Mouse (Mus musculus) Patski (cell line): ENCODE results near the gene Slc30a2. TPM values are rescaled to one million over a fixed set of nuclear protein-coding genes. Genes with fewer than 3 reads are reported as not detected.

Experiments
- ATAC-seq: fragments of 100-300 bp; one replicate; pipeline ENCODE4 v1.8.0; 2021
- CTCF ChIA-PET: fragments of 350-600 bp; sonication (Branson Sonifier 250); formaldehyde crosslinking; loops from one replicate; lab custom pipeline; 2022; ENCODE audit warnings: inconsistent platforms; lab: Charles Lee
- POLR2A ChIA-PET: fragments of 350-600 bp; sonication (Branson Sonifier 250); formaldehyde crosslinking; loops from one replicate; lab custom pipeline; 2022; ENCODE audit warnings: antibody characterized with exemption, inconsistent platforms; lab: Charles Lee
- DNase-seq: peaks from one replicate; pipeline ENCODE4 v3.0.0-alpha.2; 2011; ENCODE audit warnings: low read depth, low spot score
- H3K27me3 ChIP-seq: fragments of 371-371 bp; one replicate; pipeline ENCODE4 v1.5.1; 2021
- CTCF ChIP-seq: fragments of 100-300 bp; IDR thresholded peaks from one replicate; pipeline ENCODE4 v1.5.1; 2021
- in situ Hi-C: fragments of 300-500 bp; cut with MboI; formaldehyde crosslinking; loops from 3 replicates; pipeline ENCODE4 v1.11.1; 2018; ENCODE audit warnings: low pct_unique_long_range_greater_than_20kb, mixed read lengths
- polyA plus RNA-seq: library from polyadenylated mRNA; unstranded; gene quantifications from one replicate; pipeline ENCODE4 v1.2.3, GENCODE M21; 2021

The Slc30a2 gene
- polyA plus RNA-seq, 1 experiment from 2014 or later = not detected

- in situ Hi-C loops = no loop called here
Measured at GRCm38 (mm10) chr4:134306963-134307362, 36.0 kb upstream of the Slc30a2 start.

GRCm38 (mm10) chr4:134307367-134308072 lies 35.5 kb upstream of the Slc30a2 start:
- H3K27me3 ChIP-seq = no peaks in the 10 kb centered on the region
- ATAC-seq (no peak), DNase-seq (no peak)
- no peak for TF ChIP-seq CTCF
- ChIA-PET POLR2A (interaction anchor here (0.6 to 0.8 kb wide), 2 partner anchors 78 to 94 kb away, joined by 3 to 8 read pairs; no protein-coding TSS in a partner anchor), CTCF (interaction anchor here (1.1 kb wide), 1 partner anchor 50 kb away, joined by 3 read pairs; no protein-coding TSS in a partner anchor)
- in situ Hi-C loops = no loop called here

More at GRCm38 (mm10) chr4:134306963-134307362, 36.0 kb upstream of the Slc30a2 start:
- ATAC-seq = no peak
- no peak for DNase-seq
- no peaks in the 10 kb centered on the region for H3K27me3 ChIP-seq
- no peak for TF ChIP-seq CTCF
- POLR2A ChIA-PET = interaction anchor here (0.8 kb wide), 1 partner anchor 77 kb away, joined by 8 read pairs; no protein-coding TSS in a partner anchor
- CTCF ChIA-PET = interaction anchor here (1.1 kb wide), 1 partner anchor 50 kb away, joined by 3 read pairs; no protein-coding TSS in a partner anchor

- DNase-seq (no peak), ATAC-seq (no peak)
- in situ Hi-C loops = no loop called here
- TF ChIP-seq CTCF = no peak
- ChIA-PET CTCF (no interaction called here), POLR2A (no interaction called here)
- H3K27me3 ChIP-seq = no peaks in the 10 kb centered on the region
Measured at GRCm38 (mm10) chr4:134310106-134310505, 32.9 kb upstream of the Slc30a2 start.

GRCm38 (mm10) chr4:134310656-134311055 lies 32.3 kb upstream of the Slc30a2 start:
- in situ Hi-C loops = no loop called here
- CTCF ChIA-PET = interaction anchor here (1.3 kb wide), 1 partner anchor 46 kb away, joined by 3 read pairs; no protein-coding TSS in a partner anchor
- no peaks in the 10 kb centered on the region for H3K27me3 ChIP-seq
- no peak for ATAC-seq
- POLR2A ChIA-PET = no interaction called here
- no peak for DNase-seq
- TF ChIP-seq CTCF = no peak

GRCm38 (mm10) chr4:134311784-134312183 lies 31.2 kb upstream of the Slc30a2 start:
- DNase-seq (no peak), ATAC-seq (no peak)
- no peaks in the 10 kb centered on the region for H3K27me3 ChIP-seq
- CTCF ChIA-PET = interaction anchor here (1.3 kb wide), 1 partner anchor 44 kb away, joined by 3 read pairs; no protein-coding TSS in a partner anchor
- POLR2A ChIA-PET = no interaction called here
- no peak for TF ChIP-seq CTCF
- in situ Hi-C loops = no loop called here

GRCm38 (mm10) chr4:134312341-134312740 lies 30.6 kb upstream of the Slc30a2 start:
- in situ Hi-C loops = no loop called here
- ChIA-PET POLR2A (no interaction called here), CTCF (interaction anchor here (1.3 kb wide), 1 partner anchor 44 kb away, joined by 3 read pairs; no protein-coding TSS in a partner anchor)
- no peak for DNase-seq
- H3K27me3 ChIP-seq = no peaks in the 10 kb centered on the region
- ATAC-seq = no peak
- TF ChIP-seq CTCF = no peak

GRCm38 (mm10) chr4:134312901-134313300 lies 30.1 kb upstream of the Slc30a2 start:
- POLR2A ChIA-PET = no interaction called here
- in situ Hi-C loops = no loop called here

GRCm38 (mm10) chr4:134314081-134314655 lies 28.8 kb upstream of the Slc30a2 start:
- no peaks in the 10 kb centered on the region for H3K27me3 ChIP-seq
- ChIA-PET CTCF (interaction anchor here (1.0 kb wide), 1 partner anchor 21 kb away, joined by 3 read pairs; no protein-coding TSS in a partner anchor), POLR2A (no interaction called here)
- ATAC-seq (no peak), DNase-seq (no peak)
- in situ Hi-C loops = no loop called here
- TF ChIP-seq CTCF = no peak

More at GRCm38 (mm10) chr4:134312901-134313300, 30.1 kb upstream of the Slc30a2 start:
- CTCF ChIA-PET = no interaction called here
- TF ChIP-seq CTCF = no peak
- DNase-seq = no peak
- ATAC-seq = no peak
- H3K27me3 ChIP-seq = no peaks in the 10 kb centered on the region

- ChIA-PET CTCF (no interaction called here), POLR2A (no interaction called here)
- TF ChIP-seq CTCF = no peak
- DNase-seq (no peak), ATAC-seq (no peak)
- H3K27me3 ChIP-seq = no peaks in the 10 kb centered on the region
- in situ Hi-C loops = no loop called here
Measured at GRCm38 (mm10) chr4:134314876-134315275, 28.1 kb upstream of the Slc30a2 start, which contains the start of gene Trim63. TSS of gene Trim63 (plus strand) at chr4:134315120.

GRCm38 (mm10) chr4:134315470-134315869 lies 27.5 kb upstream of the Slc30a2 start:
- H3K27me3 ChIP-seq = no peaks in the 10 kb centered on the region
- in situ Hi-C loops = no loop called here
- POLR2A ChIA-PET = no interaction called here
- CTCF ChIA-PET = no interaction called here
- ATAC-seq (no peak), DNase-seq (no peak)
- TF ChIP-seq CTCF = no peak
